Mouse (Mus musculus) spleen, adult 2 months (tissue): Measurements from ENCODE around the gene Ddx10.

Experiments
- CTCF ChIP-seq: fragments of 200-500 bp; IDR thresholded peaks from 2 replicates; pipeline ENCODE4 v1.5.1; 2011; ENCODE audit warnings: mild to moderate bottlenecking, inconsistent platforms; ENCODE audit not compliant: insufficient read depth, insufficient read length, insufficient replicate concordance; ENCODE audit errors: extremely low read depth
- POLR2A ChIP-seq: fragments of 200-500 bp; IDR thresholded peaks from 2 replicates; pipeline ENCODE4 v1.6.1; 2011; ENCODE audit warnings: low read depth, low read length, inconsistent platforms

DNA sequence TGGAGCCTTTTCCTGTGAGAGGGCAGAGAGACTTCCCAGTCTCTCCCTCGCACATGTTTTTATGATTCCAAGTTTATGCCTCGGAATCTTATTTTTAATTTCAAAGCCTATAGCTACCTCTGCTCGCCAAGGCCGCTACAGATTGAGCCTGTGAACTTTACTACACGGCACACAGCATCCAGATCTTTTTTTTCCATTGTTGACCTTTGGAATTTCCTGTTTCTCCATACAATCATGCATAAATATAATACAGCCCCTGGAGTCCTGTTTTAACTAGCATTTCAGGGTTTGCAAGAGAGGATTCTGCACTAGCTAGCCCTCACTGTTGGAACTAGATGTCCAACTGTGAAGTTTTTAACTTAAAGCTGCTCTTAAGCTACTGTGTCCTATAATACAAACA lies 24.4 kb upstream of the Ddx10 start:
- TF ChIP-seq POLR2A (no peak), CTCF (no peak)
